Mouse (Mus musculus) embryo, embryonic 9.5 days (tissue): Measurements from ENCODE around the gene Cfap20.

Experiments
- DNase-seq: peaks from one replicate; pipeline ENCODE4 v3.0.0-alpha.2; 2017; ENCODE audit errors: extremely low spot score

Gene Cfap20

DNA sequence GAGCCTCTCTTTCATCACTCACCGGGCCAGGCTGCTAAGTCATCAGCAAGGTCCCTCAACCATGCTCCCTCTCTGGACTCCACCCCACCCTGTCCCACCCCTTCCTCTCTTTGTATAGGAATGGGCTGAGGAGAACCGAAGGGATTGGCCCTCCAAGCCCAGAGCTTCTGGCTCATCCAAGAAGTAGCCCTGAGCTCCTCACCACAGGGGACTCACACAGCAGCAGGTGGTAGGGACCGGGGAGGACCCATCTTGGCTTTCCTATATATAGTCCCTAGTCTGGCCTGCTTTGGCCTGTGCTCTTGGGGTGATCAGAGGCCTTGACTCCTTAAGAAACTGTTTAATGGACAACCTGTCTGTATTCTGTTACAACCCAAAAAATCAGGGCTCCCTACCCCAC, 60.2 kb downstream of the Cfap20 start:
- no peak for DNase-seq

DNA sequence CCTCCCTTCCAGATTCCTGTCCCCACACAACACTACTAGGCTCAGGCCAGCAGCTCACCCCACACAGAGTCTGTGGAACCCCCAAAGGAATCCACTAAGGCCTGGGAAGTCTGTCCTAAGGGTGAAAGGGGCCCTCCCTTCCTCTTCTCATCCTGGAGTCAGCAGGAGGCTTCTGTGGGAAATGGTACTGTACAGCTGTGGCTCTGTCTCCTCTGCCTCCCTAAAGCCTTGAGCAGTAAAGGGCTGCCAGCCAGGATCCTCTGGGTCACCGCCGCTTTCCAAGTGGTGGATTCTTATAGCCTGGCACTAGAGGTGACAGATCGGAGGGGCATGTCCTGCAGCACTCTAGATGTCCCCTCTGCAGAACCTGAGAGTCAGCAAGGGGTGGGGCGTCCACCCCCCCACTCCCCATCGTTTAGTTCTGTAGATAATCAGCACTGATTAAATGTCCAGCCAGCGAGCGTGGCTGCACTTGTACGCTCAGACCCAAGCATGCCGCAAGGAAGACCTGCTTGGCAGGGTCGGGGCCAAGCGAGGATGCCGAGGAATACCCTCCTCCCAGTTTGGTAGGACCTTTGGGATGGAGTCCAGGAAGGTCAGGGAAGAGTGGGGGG, 61.2 kb downstream of the Cfap20 start:
- DNase-seq: no peak
